Mouse (Mus musculus) bone marrow macrophage, adult 2 months (primary cell): Measurements from ENCODE around the gene Ckmt2. TPM values are rescaled to one million over a fixed set of nuclear protein-coding genes. Genes with fewer than 3 reads are reported as not detected.

Source experiments
- H3K27ac ChIP-seq: 2 replicates; pipeline ENCODE4 v1.5.1; 2012; ENCODE audit warnings: low read depth, low read length; ENCODE audit not compliant: insufficient read depth
- H3K4me1 ChIP-seq: 2 replicates; pipeline ENCODE4 v1.6.1; 2012; ENCODE audit warnings: low read length; ENCODE audit not compliant: control insufficient read depth, insufficient read depth
- H3K4me3 ChIP-seq: 2 replicates; pipeline ENCODE4 v1.5.1; 2012; ENCODE audit warnings: mild to moderate bottlenecking, low read length, moderate library complexity; ENCODE audit not compliant: insufficient read depth
- CTCF ChIP-seq: IDR thresholded peaks from 2 replicates; pipeline ENCODE4 v1.5.1; 2012; ENCODE audit warnings: low read depth, mild to moderate bottlenecking, low read length, moderate library complexity
- POLR2A ChIP-seq: IDR thresholded peaks from 2 replicates; pipeline ENCODE4 v1.6.1; 2012; ENCODE audit warnings: mild to moderate bottlenecking, low read depth, low read length, borderline replicate concordance
- polyA plus RNA-seq: library from polyadenylated mRNA; stranded (reverse); fragments of >200 nt; gene quantifications from 2 replicates; pipeline ENCODE4 v1.2.4, GENCODE M21; 2012; ENCODE audit not compliant: missing spikeins, insufficient read depth, insufficient read length

Gene Ckmt2
- polyA plus RNA-seq, 1 experiment, result not detected

- no peaks in the 10 kb centered on the region for H3K4me1 ChIP-seq
- TF ChIP-seq POLR2A (no peak), CTCF (no peak)
Observed at GRCm38 (mm10) chr13:91906338-91906737, 29.7 kb upstream of the Ckmt2 start.

GRCm38 (mm10) chr13:91896476-91896875, 19.8 kb upstream of the Ckmt2 start:
- H3K27ac ChIP-seq, result no peak overlapping the region
- H3K4me3 ChIP-seq, result no peak overlapping the region
- no peaks in the 10 kb centered on the region for H3K4me1 ChIP-seq
- no peak for TF ChIP-seq POLR2A
- no peak for TF ChIP-seq CTCF

More at GRCm38 (mm10) chr13:91906338-91906737, 29.7 kb upstream of the Ckmt2 start:
- Histone ChIP-seq H3K27ac (no peak overlapping the region), H3K4me3 (no peak overlapping the region)

- no peak for TF ChIP-seq POLR2A
- TF ChIP-seq CTCF, result no peak
- Histone ChIP-seq H3K4me1 (no peaks in the 10 kb centered on the region), H3K27ac (no peak overlapping the region), H3K4me3 (no peak overlapping the region)
Observed at GRCm38 (mm10) chr13:91893132-91893531, 16.4 kb upstream of the Ckmt2 start.

- no peak overlapping the region for H3K27ac ChIP-seq
- H3K4me3 ChIP-seq, result no peak overlapping the region
- TF ChIP-seq POLR2A (no peak), CTCF (no peak)
- no peaks in the 10 kb centered on the region for H3K4me1 ChIP-seq
Observed at GRCm38 (mm10) chr13:91890031-91890619, 13.4 kb upstream of the Ckmt2 start.

- Histone ChIP-seq H3K27ac (no peak overlapping the region), H3K4me1 (no peaks in the 10 kb centered on the region), H3K4me3 (no peak overlapping the region)
- TF ChIP-seq CTCF (no peak), POLR2A (no peak)
Observed at GRCm38 (mm10) chr13:91884714-91885386, 8.2 kb upstream of the Ckmt2 start.

- Histone ChIP-seq H3K4me1 (no peaks in the 10 kb centered on the region), H3K4me3 (no peak overlapping the region), H3K27ac (no peak overlapping the region)
- TF ChIP-seq CTCF, result no peak
- TF ChIP-seq POLR2A, result no peak
Observed at GRCm38 (mm10) chr13:91881837-91882480, 5.3 kb upstream of the Ckmt2 start.

- Histone ChIP-seq H3K4me1 (no peaks in the 10 kb centered on the region), H3K27ac (no peak overlapping the region), H3K4me3 (no peak overlapping the region)
- no peak for TF ChIP-seq CTCF
Observed at GRCm38 (mm10) chr13:91880256-91880655, 3.6 kb upstream of the Ckmt2 start.

GRCm38 (mm10) chr13:91877996-91878395, 1.3 kb upstream of the Ckmt2 start:
- Histone ChIP-seq H3K27ac (no peak overlapping the region), H3K4me1 (no peaks in the 10 kb centered on the region), H3K4me3 (no peak overlapping the region)
- TF ChIP-seq POLR2A (no peak), CTCF (no peak)

- no peak overlapping the region for H3K27ac ChIP-seq
- H3K4me3 ChIP-seq, result no peak overlapping the region
- TF ChIP-seq CTCF (no peak), POLR2A (no peak)
- H3K4me1 ChIP-seq, result no peaks in the 10 kb centered on the region
Observed at GRCm38 (mm10) chr13:91877350-91877749, 665 bp upstream of the Ckmt2 start.

GRCm38 (mm10) chr13:91875581-91875980, 1.1 kb downstream of the Ckmt2 start:
- H3K4me1 ChIP-seq, result no peaks in the 10 kb centered on the region
- no peak overlapping the region for H3K27ac ChIP-seq
- TF ChIP-seq POLR2A (no peak), CTCF (no peak)
- no peak overlapping the region for H3K4me3 ChIP-seq
